Mouse (Mus musculus) hindbrain, embryonic 16.5 days (tissue): ENCODE measurements around the gene Neurod6. TPM values are rescaled to one million over a fixed set of nuclear protein-coding genes. Genes with fewer than 3 reads are reported as not detected.

Experiments used
- ATAC-seq: fragments of 200-750 bp; cut with Nextera tagmentation; 2 replicates; pipeline ENCODE4 v1.8.0; 2017; ENCODE audit warnings: moderate TSS enrichment, moderate library complexity
- H3K27ac ChIP-seq: fragments of 300-500 bp; sonication (generic); 2 replicates; pipeline ENCODE4 v1.5.1; 2014; ENCODE audit warnings: low read depth, mild to moderate bottlenecking, control low read depth, low read length, moderate library complexity
- H3K27me3 ChIP-seq: fragments of 300-500 bp; sonication (generic); replicated peaks from 2 replicates; pipeline ENCODE4 v1.6.1; 2014; ENCODE audit warnings: low read length; ENCODE audit not compliant: control insufficient read depth, insufficient read depth
- H3K36me3 ChIP-seq: fragments of 300-500 bp; sonication (generic); 2 replicates; pipeline ENCODE4 v1.6.1; 2014; ENCODE audit warnings: mild to moderate bottlenecking, low read length, moderate library complexity, mixed read lengths; ENCODE audit not compliant: control insufficient read depth, insufficient read depth
- H3K4me1 ChIP-seq: fragments of 300-500 bp; sonication (generic); 2 replicates; pipeline ENCODE4 v1.6.1; 2014; ENCODE audit warnings: low read depth, low read length; ENCODE audit not compliant: control insufficient read depth, insufficient read depth
- H3K4me2 ChIP-seq: fragments of 300-500 bp; sonication (generic); 2 replicates; pipeline ENCODE4 v1.6.1; 2014; ENCODE audit warnings: mild to moderate bottlenecking, low read length, control low read depth, moderate library complexity
- H3K4me3 ChIP-seq: fragments of 300-500 bp; sonication (generic); 2 replicates; pipeline ENCODE4 v1.5.1; 2014; ENCODE audit warnings: mild to moderate bottlenecking, low read length, control low read depth, moderate library complexity
- H3K9ac ChIP-seq: fragments of 300-500 bp; sonication (generic); 2 replicates; pipeline ENCODE4 v1.6.1; 2014; ENCODE audit warnings: low read depth, mild to moderate bottlenecking, control low read depth, low read length, moderate library complexity
- H3K9me3 ChIP-seq: fragments of 300-500 bp; sonication (generic); 2 replicates; pipeline ENCODE4 v1.6.1; 2014; ENCODE audit warnings: mild to moderate bottlenecking, low read length, moderate library complexity; ENCODE audit not compliant: control insufficient read depth
- WGBS: fragments of 180-500 bp; shearing (Covaris S2); extraction: QIAGEN DNeasy Blood & Tissue Kit; methylation state at CpG from one replicate; pipeline ENCODE4 v1.1.7; 2014; 5-methylcytosine and 5-hydroxymethylcytosine counted together
- polyA plus RNA-seq: library from polyadenylated mRNA; unstranded; fragments of >200 nt; fragmentation: Nextera tagmentation; extraction: Ambion mirVana; gene quantifications from 2 replicates; pipeline ENCODE4 v1.2.1, GENCODE M21; 2015

The Neurod6 gene
- polyA plus RNA-seq, 1 experiment from 2014 or later, result 33.5 TPM

DNA sequence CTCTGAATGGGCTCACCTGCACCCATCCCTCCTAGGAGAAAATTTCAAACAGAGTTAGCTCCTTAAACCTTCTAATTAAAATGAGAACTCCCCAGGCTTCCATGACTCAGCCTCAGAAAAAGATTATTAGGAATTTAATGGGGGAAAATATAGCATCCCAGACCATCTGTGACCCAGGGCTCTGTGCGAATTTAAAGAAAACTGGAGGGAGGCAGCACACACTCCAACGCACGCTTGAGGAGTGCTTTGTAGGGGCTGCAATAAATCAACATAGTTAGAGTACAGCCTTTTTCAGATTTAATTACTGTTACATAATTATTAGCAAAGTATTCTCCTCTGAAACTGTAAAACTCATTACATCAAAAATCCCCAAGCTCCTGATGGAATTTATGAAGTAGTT lies 32.2 kb downstream of the Neurod6 start:
- H3K9me3 ChIP-seq, result no peaks in the 10 kb centered on the region
- no peak overlapping the region for H3K4me3 ChIP-seq
- H3K36me3 ChIP-seq, result no peaks in the 10 kb centered on the region
- no peak overlapping the region for H3K27ac ChIP-seq
- no peak overlapping the region for H3K4me2 ChIP-seq
- no peak overlapping the region for H3K9ac ChIP-seq
- 35% methylated on average over 3 of the region's 3 CpGs for WGBS
- H3K4me1 ChIP-seq, result peaks cover 19% of the 10 kb centered on the region
- H3K27me3 ChIP-seq, result no peaks in the 10 kb centered on the region
- peak; percentile 49; the same call in 1 of the 2 replicates for ATAC-seq

DNA sequence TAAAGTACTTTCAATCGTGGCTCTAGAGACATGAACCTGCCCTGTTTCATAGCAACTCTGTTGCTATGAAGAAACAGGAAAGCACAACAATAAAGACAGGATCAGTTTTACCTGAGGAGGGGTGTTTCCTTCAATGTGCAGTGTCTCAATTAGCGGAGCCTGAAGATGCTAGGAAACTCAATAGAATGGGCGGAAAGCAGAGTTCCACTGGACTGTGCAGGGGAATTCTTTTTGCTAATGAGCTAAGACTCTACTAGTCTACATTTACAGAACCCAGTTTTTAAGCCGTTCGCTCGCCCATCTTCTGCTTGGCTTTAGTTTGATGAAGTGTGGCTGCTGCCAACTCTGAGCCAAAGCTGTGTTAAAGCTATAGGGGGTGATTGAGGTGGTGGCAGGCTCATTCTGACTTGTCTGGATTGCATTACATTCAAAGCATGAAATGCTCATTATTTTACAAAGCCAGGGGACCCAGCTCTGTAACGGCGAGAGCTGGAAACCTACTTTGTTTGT lies 33.2 kb downstream of the Neurod6 start:
- Histone ChIP-seq H3K9ac (no peak overlapping the region), H3K27me3 (no peaks in the 10 kb centered on the region), H3K4me2 (no peak overlapping the region), H3K4me3 (no peak overlapping the region), H3K36me3 (no peaks in the 10 kb centered on the region), H3K27ac (no peak overlapping the region), H3K9me3 (no peaks in the 10 kb centered on the region), H3K4me1 (peaks cover 19% of the 10 kb centered on the region)
- WGBS, result 36% methylated on average over 8 of the region's 8 CpGs
- ATAC-seq, result no peak

DNA sequence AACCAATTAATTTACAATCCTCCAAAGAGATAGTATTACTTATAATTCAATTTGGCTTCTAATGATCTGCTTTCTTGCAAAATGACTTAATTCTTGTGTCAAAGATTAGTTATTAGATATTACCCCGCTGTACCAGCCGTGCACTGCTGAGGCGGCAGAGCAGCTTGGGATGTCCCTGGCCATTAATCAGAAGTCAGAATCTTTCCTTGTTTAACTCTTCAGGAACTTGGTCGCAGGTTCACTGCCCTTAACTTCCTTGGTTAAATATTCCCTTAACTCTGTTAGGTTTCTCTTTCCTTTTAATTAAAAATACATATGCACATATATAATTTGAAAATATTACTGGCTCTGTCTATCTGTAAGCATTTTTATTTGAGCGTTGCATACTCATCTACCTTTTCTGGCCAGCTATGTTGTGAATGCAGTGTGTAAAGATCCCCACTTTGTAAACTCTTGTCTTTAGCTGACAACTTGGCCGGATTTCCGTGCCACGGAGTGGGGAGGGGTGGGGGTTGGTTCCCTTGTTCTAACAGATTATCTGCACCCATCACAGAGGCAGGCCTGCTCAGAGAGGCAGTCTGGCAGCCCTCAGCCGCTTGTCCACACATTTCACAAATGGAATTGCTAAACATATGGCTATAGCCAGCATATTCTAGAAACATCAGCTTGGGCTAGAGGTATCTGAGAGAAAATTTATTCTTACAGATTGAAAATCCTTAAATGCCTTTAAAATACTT lies 34.1 kb downstream of the Neurod6 start:
- Histone ChIP-seq H3K9ac (no peak overlapping the region), H3K4me1 (peaks cover 19% of the 10 kb centered on the region), H3K4me3 (no peak overlapping the region), H3K27ac (no peak overlapping the region), H3K4me2 (no peak overlapping the region), H3K9me3 (no peaks in the 10 kb centered on the region), H3K27me3 (no peaks in the 10 kb centered on the region), H3K36me3 (no peaks in the 10 kb centered on the region)
- 33% methylated on average over 9 of the region's 9 CpGs for WGBS
- peak; percentile 53 for ATAC-seq

DNA sequence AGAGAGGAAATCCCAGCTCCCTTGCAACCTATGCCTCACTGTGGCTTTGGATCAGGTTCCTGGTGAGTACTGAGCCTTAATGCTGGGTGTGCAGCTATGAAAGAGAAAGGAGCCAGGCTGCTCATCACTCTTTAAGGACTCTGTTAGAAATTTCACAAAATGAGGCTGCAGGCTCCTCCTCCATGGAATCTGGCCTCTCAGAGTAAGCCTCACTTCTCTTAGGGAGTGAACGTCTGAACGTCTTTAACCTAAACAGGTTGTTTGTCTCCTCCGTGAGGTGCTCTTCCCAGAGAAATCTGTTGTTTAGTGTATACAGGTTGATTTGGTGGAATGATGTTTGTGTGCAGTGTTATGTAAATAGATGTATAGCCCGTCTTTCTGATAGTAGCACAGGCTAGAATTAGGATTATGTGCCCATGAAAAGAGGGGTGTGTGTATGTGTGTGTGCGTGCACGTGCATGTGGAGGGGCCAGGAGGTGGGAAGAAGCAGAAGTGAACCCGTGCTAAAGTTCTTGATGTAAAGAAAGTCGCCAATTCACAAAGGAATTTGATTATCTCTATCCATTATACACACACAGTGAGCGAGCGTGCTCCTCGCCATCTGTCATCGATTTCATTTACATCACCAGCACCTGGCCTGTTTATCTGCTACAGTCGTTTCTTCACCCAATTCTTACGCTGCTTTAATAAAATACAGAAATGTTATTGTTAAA lies 34.8 kb downstream of the Neurod6 start:
- Histone ChIP-seq H3K27me3 (no peaks in the 10 kb centered on the region), H3K4me3 (no peak overlapping the region), H3K36me3 (no peaks in the 10 kb centered on the region), H3K27ac (peak overlapping the region; percentile 4; the same call in 1 of the 2 replicates), H3K4me1 (peaks cover 19% of the 10 kb centered on the region), H3K9ac (no peak overlapping the region), H3K4me2 (no peak overlapping the region), H3K9me3 (no peaks in the 10 kb centered on the region)
- ATAC-seq, result peak; percentile 73
- 42% methylated on average over 14 of the region's 14 CpGs for WGBS

DNA sequence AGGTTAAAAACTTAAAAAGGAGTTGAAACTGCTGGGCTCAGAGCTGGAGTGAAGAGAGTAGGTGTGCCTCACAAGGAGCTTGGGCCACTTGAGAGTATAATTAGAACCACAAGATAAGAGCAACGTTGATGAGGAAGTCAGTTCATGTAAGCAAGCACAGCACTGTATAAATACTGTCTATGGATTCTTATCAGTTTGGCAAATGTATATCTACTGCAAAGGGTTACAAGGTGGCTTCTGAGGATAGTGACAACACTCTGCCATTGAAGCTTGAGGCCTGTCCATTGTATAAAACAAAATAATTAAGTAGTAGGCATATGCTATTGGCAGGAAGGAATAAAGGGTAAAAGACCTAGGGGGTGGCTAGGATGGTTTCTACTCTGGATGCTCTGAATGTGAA lies 46.4 kb downstream of the Neurod6 start:
- ATAC-seq, result no peak
- Histone ChIP-seq H3K9ac (no peak overlapping the region), H3K4me1 (no peaks in the 10 kb centered on the region), H3K27me3 (no peaks in the 10 kb centered on the region), H3K36me3 (no peaks in the 10 kb centered on the region), H3K27ac (no peak overlapping the region), H3K4me2 (no peak overlapping the region), H3K9me3 (no peaks in the 10 kb centered on the region), H3K4me3 (no peak overlapping the region)
- WGBS, result 76% methylated on average over 1 of the region's 1 CpGs

Other genes with a start within 250 kb of the Neurod6 start
- 67.1 and 74.8 TPM in 2 replicates for gene Adcyap1r1, start 229.3 kb downstream of the Neurod6 start, polyA plus RNA-seq
- gene Itprid1, start 155.6 kb upstream of the Neurod6 start, polyA plus RNA-seq, result 0.14 and 0.16 TPM in 2 replicates